Mouse (Mus musculus): ENCODE results near the gene Gtpbp1. TPM values are rescaled to one million over a fixed set of nuclear protein-coding genes. Genes with fewer than 3 reads are reported as not detected.
"Not testable (repeated sequence)": the region's sequence is repeated elsewhere in the genome, so short reads cannot be mapped to it uniquely, and the experiment has no call there.

Gene Gtpbp1
- total and polyA plus RNA-seq, 3 experiments: 26.9 to 30.1 (median 27.0) TPM

DNA sequence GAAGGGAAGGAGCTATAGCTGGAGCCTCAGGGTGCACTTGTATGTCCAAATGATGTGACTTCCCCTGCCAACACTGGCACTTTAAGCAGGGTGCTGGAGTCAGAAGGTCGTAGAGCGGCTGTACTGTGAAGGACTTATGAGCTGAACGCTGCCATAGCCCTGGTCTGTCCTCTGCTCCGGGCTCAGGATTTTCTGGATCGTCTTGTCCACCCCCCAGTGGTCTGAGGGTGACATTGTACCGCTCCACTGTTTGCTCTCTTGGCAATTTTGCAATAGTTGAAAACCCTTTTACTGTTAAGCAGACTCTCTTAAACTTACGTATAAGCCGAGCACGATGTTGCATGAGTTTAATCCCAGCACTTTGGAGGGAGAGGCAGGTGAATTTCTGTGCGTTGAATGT lies 21.4 kb upstream of the Gtpbp1 start:
- Histone ChIP-seq H3K4me3 (no peak overlapping the region), H3K4me1 (ENCODE audit: control insufficient read depth, insufficient read depth, low read length) (peaks cover 2% of the 10 kb centered on the region; the same call in 1 of the 2 replicates), H3K36me3 (ENCODE audit: control insufficient read depth, insufficient read depth, low read length) (no peaks in the 10 kb centered on the region), H3K9ac (ENCODE audit: low read depth, low read length) (no peak overlapping the region), H3K27ac (no peak overlapping the region), H3K79me2 (replicated peaks; ENCODE audit: control insufficient read depth, insufficient read depth, low read length) (0 out of 2 replicates have a peak, but pooled peaks cover 2% of the 10 kb centered on the region), H3K27me3 (ENCODE audit: control insufficient read depth, insufficient read depth, low read length) (no peaks in the 10 kb centered on the region)
- no peak for DNase-seq
- TF ChIP-seq POLR2A (IDR thresholded peaks at IDR 0.05; ENCODE audit: insufficient read depth, low read depth, low read length) (no peak), CTCF (IDR thresholded peaks at IDR 0.05) (peak; percentile 33), EP300 (IDR thresholded peaks at IDR 0.05; ENCODE audit: insufficient read depth, low read depth, low read length) (no peak)
- intact Hi-C loops (cut with DNase I): no loop called here
- 53% methylated on average over 10 of the region's 10 CpGs for WGBS

GRCm38 (mm10) chr15:79670249-79670971 lies 20.2 kb upstream of the Gtpbp1 start, which contains the start of gene Tomm22:
Gene Tomm22, plus strand, starts transcription at chr15:79670861.
- no peaks in the 10 kb centered on the region for H3K36me3 ChIP-seq (ENCODE audit: control insufficient read depth, insufficient read depth, low read length)
- intact Hi-C loops (cut with DNase I): loop anchor here (1.0 kb wide), 1 partner anchor 12 kb away; the partner anchor contains the start of gene Fam227a
- H3K4me3 ChIP-seq: peak within 1 kb of the TSS; percentile 98
- H3K79me2 ChIP-seq (replicated peaks; ENCODE audit: control insufficient read depth, insufficient read depth, low read length): 0 out of 2 replicates have a peak, but pooled peaks cover 2% of the 10 kb centered on the region
- peak within 1 kb of the TSS; percentile 86 for H3K9ac ChIP-seq (ENCODE audit: low read depth, low read length)
- DNase-seq: peak; percentile 90 to 92
- H3K4me1 ChIP-seq (ENCODE audit: control insufficient read depth, insufficient read depth, low read length): peaks cover 2% of the 10 kb centered on the region; the same call in 1 of the 2 replicates
- 15% methylated on average over 33 of the region's 33 CpGs for WGBS
- H3K27ac ChIP-seq: peak within 1 kb of the TSS; percentile 70
- no peaks in the 10 kb centered on the region for H3K27me3 ChIP-seq (ENCODE audit: control insufficient read depth, insufficient read depth, low read length)
- peak; percentile 75 for TF ChIP-seq CTCF (IDR thresholded peaks at IDR 0.05)
- peak; percentile 53; the same call in 1 of the 2 replicates for TF ChIP-seq EP300 (IDR thresholded peaks at IDR 0.05; ENCODE audit: insufficient read depth, low read depth, low read length)
- TF ChIP-seq POLR2A (IDR thresholded peaks at IDR 0.05; ENCODE audit: insufficient read depth, low read depth, low read length): peak; percentile 39; the same call in 1 of the 2 replicates

GRCm38 (mm10) chr15:79670972-79671299 lies 19.7 kb upstream of the Gtpbp1 start:
- 0 out of 2 replicates have a peak, but pooled peaks cover 2% of the 10 kb centered on the region for H3K79me2 ChIP-seq (replicated peaks; ENCODE audit: control insufficient read depth, insufficient read depth, low read length)
- intact Hi-C loops (cut with DNase I): loop anchor here (1.0 kb wide), 1 partner anchor 13 kb away; the partner anchor contains the start of gene Fam227a
- TF ChIP-seq EP300 (IDR thresholded peaks at IDR 0.05; ENCODE audit: insufficient read depth, low read depth, low read length) (no peak), POLR2A (IDR thresholded peaks at IDR 0.05; ENCODE audit: insufficient read depth, low read depth, low read length) (no peak), CTCF (IDR thresholded peaks at IDR 0.05) (no peak)
- peaks cover 2% of the 10 kb centered on the region; the same call in 1 of the 2 replicates for H3K4me1 ChIP-seq (ENCODE audit: control insufficient read depth, insufficient read depth, low read length)
- WGBS: under 1% methylated on average over 36 of the region's 37 CpGs
- no peak for DNase-seq
- H3K27me3 ChIP-seq (ENCODE audit: control insufficient read depth, insufficient read depth, low read length): no peaks in the 10 kb centered on the region
- peak overlapping the region; percentile 86 for H3K9ac ChIP-seq (ENCODE audit: low read depth, low read length)
- H3K36me3 ChIP-seq (ENCODE audit: control insufficient read depth, insufficient read depth, low read length): no peaks in the 10 kb centered on the region
- peak overlapping the region; percentile 98 for H3K4me3 ChIP-seq
- peak overlapping the region; percentile 70 for H3K27ac ChIP-seq

GRCm38 (mm10) chr15:79671828-79672348 lies 18.8 kb upstream of the Gtpbp1 start:
- not testable (repeated sequence) for DNase-seq; H3K9ac ChIP-seq (ENCODE audit: low read depth, low read length)

DNA sequence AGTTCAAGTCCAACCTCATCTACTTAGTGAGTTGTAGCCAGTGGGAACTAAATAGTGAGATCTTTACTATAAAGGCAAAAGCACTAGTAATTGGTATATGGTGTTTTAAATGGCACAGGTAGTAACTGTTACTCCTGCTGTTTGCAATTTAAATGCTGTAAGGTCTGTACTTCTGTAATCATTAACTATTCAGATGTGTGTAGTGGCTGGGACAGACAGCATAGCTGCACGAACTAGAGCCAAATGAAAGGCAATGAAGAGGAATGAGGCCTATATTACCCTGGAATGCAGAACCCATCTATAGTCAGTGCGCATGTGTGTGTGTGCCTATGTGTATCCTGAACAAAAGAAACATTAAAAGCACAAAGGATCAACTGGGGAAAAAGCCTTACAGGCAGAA lies 12.7 kb upstream of the Gtpbp1 start:
- H3K36me3 ChIP-seq (ENCODE audit: control insufficient read depth, insufficient read depth, low read length): no peaks in the 10 kb centered on the region; the same call in 1 of the 2 replicates
- no peak overlapping the region for H3K4me3 ChIP-seq
- no peak for TF ChIP-seq EP300 (IDR thresholded peaks at IDR 0.05; ENCODE audit: insufficient read depth, low read depth, low read length)
- no peak for TF ChIP-seq CTCF (IDR thresholded peaks at IDR 0.05)
- no peak for TF ChIP-seq POLR2A (IDR thresholded peaks at IDR 0.05; ENCODE audit: insufficient read depth, low read depth, low read length)
- intact Hi-C loops (cut with DNase I): no loop called here
- H3K27me3 ChIP-seq (ENCODE audit: control insufficient read depth, insufficient read depth, low read length): no peaks in the 10 kb centered on the region
- no peak overlapping the region for H3K9ac ChIP-seq (ENCODE audit: low read depth, low read length)
- H3K79me2 ChIP-seq (replicated peaks; ENCODE audit: control insufficient read depth, insufficient read depth, low read length): no peaks in the 10 kb centered on the region
- H3K4me1 ChIP-seq (ENCODE audit: control insufficient read depth, insufficient read depth, low read length): peaks cover 1% of the 10 kb centered on the region
- WGBS: 89% methylated on average over 2 of the region's 2 CpGs
- DNase-seq: no peak
- H3K27ac ChIP-seq: no peak overlapping the region

More at GRCm38 (mm10) chr15:79671828-79672348, 18.8 kb upstream of the Gtpbp1 start:
- intact Hi-C loops (cut with DNase I): loop anchor here (2.0 kb wide), 1 partner anchor 15 kb away; the partner anchor contains the start of gene Josd1
- H3K79me2 ChIP-seq (replicated peaks; ENCODE audit: control insufficient read depth, insufficient read depth, low read length); H3K4me1 ChIP-seq (ENCODE audit: control insufficient read depth, insufficient read depth, low read length); H3K27ac ChIP-seq; H3K36me3 ChIP-seq (ENCODE audit: control insufficient read depth, insufficient read depth, low read length); H3K27me3 ChIP-seq (ENCODE audit: control insufficient read depth, insufficient read depth, low read length): not testable (repeated sequence)
- H3K4me3 ChIP-seq: peak overlapping the region; percentile 21
- WGBS: 59% methylated on average over 11 of the region's 11 CpGs

- DNase-seq: no peak
- peaks cover 20% of the 10 kb centered on the region for H3K4me1 ChIP-seq (ENCODE audit: control insufficient read depth, insufficient read depth, low read length)
- H3K79me2 ChIP-seq (replicated peaks; ENCODE audit: control insufficient read depth, insufficient read depth, low read length): peaks cover 4% of the 10 kb centered on the region
- intact Hi-C loops (cut with DNase I): no loop called here
- H3K36me3 ChIP-seq (ENCODE audit: control insufficient read depth, insufficient read depth, low read length): peaks cover 3% of the 10 kb centered on the region
- TF ChIP-seq POLR2A (IDR thresholded peaks at IDR 0.05; ENCODE audit: insufficient read depth, low read depth, low read length) (no peak), EP300 (IDR thresholded peaks at IDR 0.05; ENCODE audit: insufficient read depth, low read depth, low read length) (no peak), CTCF (IDR thresholded peaks at IDR 0.05) (no peak)
- no peak overlapping the region for H3K4me3 ChIP-seq
- H3K27ac ChIP-seq: no peak overlapping the region
- H3K27me3 ChIP-seq (ENCODE audit: control insufficient read depth, insufficient read depth, low read length): no peaks in the 10 kb centered on the region
- H3K9ac ChIP-seq (ENCODE audit: low read depth, low read length): no peak overlapping the region
- 85% methylated on average over 4 of the region's 4 CpGs for WGBS
Observed at GRCm38 (mm10) chr15:79681973-79682372, 8.7 kb upstream of the Gtpbp1 start.
